Mouse (Mus musculus) CH12.LX (cell line): ENCODE measurements around the gene Ccnt1. TPM values are rescaled to one million over a fixed set of nuclear protein-coding genes. Genes with fewer than 3 reads are reported as not detected.
A peak's percentile ranks its signal among the peaks of the same experiment; 100 is the strongest.

ENCODE experiments used
- DNase-seq: peaks from one replicate; pipeline ENCODE4 v3.0.0-alpha.2; 2013; ENCODE audit errors: extremely low read depth
- H3K27ac ChIP-seq: 2 replicates; pipeline ENCODE4 v1.5.1; 2012; ENCODE audit warnings: low read depth, mild to moderate bottlenecking, control low read depth, moderate library complexity; ENCODE audit not compliant: insufficient read depth
- H3K27me3 ChIP-seq: replicated peaks from 2 replicates; pipeline ENCODE3; 2012; ENCODE audit warnings: inconsistent platforms
- H3K36me3 ChIP-seq, 2 experiments: replicated peaks in 1 of 2; 2 replicates each; pipeline versions ENCODE3 to v1.6.1; 2012; ENCODE audit warnings: inconsistent platforms in 1 of 2, low read length in 1 of 2, mild to moderate bottlenecking in 1 of 2, mixed read lengths in 1 of 2, moderate library complexity in 1 of 2; ENCODE audit not compliant: control insufficient read depth in 1 of 2, insufficient read depth in 1 of 2
- H3K4me1 ChIP-seq, 2 experiments: 2 replicates each; pipeline ENCODE4 v1.6.1; 2012; ENCODE audit warnings: inconsistent platforms in 1 of 2, moderate library complexity in 1 of 2; ENCODE audit not compliant: insufficient read depth in 2 of 2, control insufficient read depth in 1 of 2
- H3K4me2 ChIP-seq: 2 replicates; pipeline ENCODE4 v1.6.1; 2012; ENCODE audit warnings: low read depth, mild to moderate bottlenecking, control low read depth; ENCODE audit not compliant: poor library complexity, insufficient read depth, severe bottlenecking
- H3K4me3 ChIP-seq, 3 experiments: fragments of 150-350 bp in 1 of 3; sonication (generic) in 1 of 3; replicated peaks in 1 of 3; 2 replicates each; pipeline versions ENCODE3 to v1.5.1; 2011 to 2012; ENCODE audit warnings: low read depth in 2 of 3, low read length in 2 of 3, mild to moderate bottlenecking in 2 of 3, moderate library complexity in 2 of 3, control low read depth in 1 of 3, improper control_type of control experiment in 1 of 3, inconsistent platforms in 1 of 3, mixed read lengths in 1 of 3; ENCODE audit not compliant: poor library complexity in 1 of 3
- H3K79me2 ChIP-seq: replicated peaks from 2 replicates; pipeline ENCODE4 v1.6.1; 2012; ENCODE audit warnings: mild to moderate bottlenecking, moderate library complexity; ENCODE audit not compliant: control insufficient read depth, poor library complexity, insufficient read depth, severe bottlenecking; ENCODE audit errors: extremely low read depth
- H3K9ac ChIP-seq: 2 replicates; pipeline ENCODE4 v1.6.1; 2012; ENCODE audit warnings: low read depth, mild to moderate bottlenecking, control low read depth, moderate library complexity; ENCODE audit not compliant: insufficient read depth
- H3K9me3 ChIP-seq: replicated peaks from 2 replicates; pipeline ENCODE3; 2012; ENCODE audit warnings: low read length, inconsistent platforms, mixed read lengths
- CHD2 ChIP-seq: IDR thresholded peaks from 2 replicates; pipeline ENCODE4 v1.6.1; 2011; ENCODE audit warnings: low read length, improper control_type of control experiment
- CTCF ChIP-seq, 2 experiments: IDR thresholded peaks in 1 of 2; conservative IDR thresholded peaks in 1 of 2; 2 replicates each; pipeline ENCODE4 v1.5.1; 2011 to 2012; ENCODE audit warnings: low read depth in 2 of 2, low read length in 2 of 2, improper control_type of control experiment in 1 of 2, inconsistent platforms in 1 of 2, mild to moderate bottlenecking in 1 of 2, moderate library complexity in 1 of 2
- E2F4 ChIP-seq: IDR thresholded peaks from 2 replicates; pipeline ENCODE4 v1.6.1; 2011; ENCODE audit warnings: low read depth, low read length, improper control_type of control experiment; ENCODE audit not compliant: insufficient replicate concordance
- HCFC1 ChIP-seq: IDR thresholded peaks from 2 replicates; pipeline ENCODE4 v1.6.1; 2012; ENCODE audit warnings: low read depth, mild to moderate bottlenecking, inconsistent platforms, low read length, improper control_type of control experiment
- JUN ChIP-seq: IDR thresholded peaks from 2 replicates; pipeline ENCODE4 v1.6.1; 2011; ENCODE audit warnings: low read depth, mild to moderate bottlenecking, low read length, improper control_type of control experiment, moderate library complexity; ENCODE audit not compliant: insufficient read depth
- JUND ChIP-seq: conservative IDR thresholded peaks from 2 replicates; pipeline ENCODE4 v1.6.1; 2011; ENCODE audit warnings: low read depth, low read length, improper control_type of control experiment
- MAFK ChIP-seq: IDR thresholded peaks from 2 replicates; pipeline ENCODE4 v1.6.1; 2011; ENCODE audit warnings: low read length, improper control_type of control experiment; ENCODE audit not compliant: insufficient replicate concordance
- MAZ ChIP-seq: IDR thresholded peaks from 2 replicates; pipeline ENCODE4 v1.6.1; 2012; ENCODE audit warnings: low read depth, mild to moderate bottlenecking, inconsistent platforms, low read length, improper control_type of control experiment, moderate library complexity
- MXI1 ChIP-seq: IDR thresholded peaks from 2 replicates; pipeline ENCODE4 v1.6.1; 2011; ENCODE audit warnings: mild to moderate bottlenecking, low read depth, low read length, improper control_type of control experiment
- MYC ChIP-seq: IDR thresholded peaks from 2 replicates; pipeline ENCODE4 v1.6.1; 2011; ENCODE audit warnings: low read depth, mild to moderate bottlenecking, improper control_type of control experiment, low read length
- NRF1 ChIP-seq: IDR thresholded peaks from 2 replicates; pipeline ENCODE4 v1.6.1; 2014; ENCODE audit warnings: low read depth, mild to moderate bottlenecking, inconsistent platforms, low read length, improper control_type of control experiment, moderate library complexity
- PAX5 ChIP-seq: IDR thresholded peaks from 2 replicates; pipeline ENCODE4 v1.6.1; 2012; ENCODE audit warnings: low read length, inconsistent platforms, mixed read lengths
- POLR2A ChIP-seq: IDR thresholded peaks from 2 replicates; pipeline ENCODE4 v1.6.1; 2011; ENCODE audit warnings: low read depth, mild to moderate bottlenecking, improper control_type of control experiment, low read length
- RAD21 ChIP-seq: IDR thresholded peaks from 2 replicates; pipeline ENCODE4 v1.6.1; 2011; ENCODE audit warnings: low read depth, mild to moderate bottlenecking, low read length, improper control_type of control experiment, moderate library complexity
- SIN3A ChIP-seq: IDR thresholded peaks from 2 replicates; pipeline ENCODE4 v1.6.1; 2012; ENCODE audit warnings: low read length, improper control_type of control experiment, inconsistent platforms
- TBP ChIP-seq: conservative IDR thresholded peaks from 2 replicates; pipeline ENCODE4 v1.6.1; 2011; ENCODE audit warnings: low read depth, low read length, improper control_type of control experiment
- UBTF ChIP-seq: IDR thresholded peaks from 2 replicates; pipeline ENCODE4 v1.6.1; 2012; ENCODE audit warnings: low read depth, mild to moderate bottlenecking, inconsistent platforms, low read length, improper control_type of control experiment, moderate library complexity
- USF2 ChIP-seq: conservative IDR thresholded peaks from 2 replicates; pipeline ENCODE4 v1.6.1; 2011; ENCODE audit warnings: low read depth, low read length, improper control_type of control experiment
- ZKSCAN1 ChIP-seq: IDR thresholded peaks from 2 replicates; pipeline ENCODE4 v1.6.1; 2012; ENCODE audit warnings: low read depth, inconsistent platforms, low read length, improper control_type of control experiment, borderline replicate concordance
- ZMIZ1 ChIP-seq: IDR thresholded peaks from 2 replicates; pipeline ENCODE4 v1.6.1; 2012; ENCODE audit warnings: low read depth, mild to moderate bottlenecking, inconsistent platforms, low read length, improper control_type of control experiment
- ZNF384 ChIP-seq: IDR thresholded peaks from 2 replicates; pipeline ENCODE4 v1.6.1; 2012; ENCODE audit warnings: low read depth, low read length, improper control_type of control experiment, inconsistent platforms
- dilution Hi-C: fragments of 300-500 bp; cut with MboI; formaldehyde crosslinking; loops from 2 replicates; pipeline ENCODE4 v1.14.3; 2020; ENCODE audit warnings: low sequenced_read_pairs; ENCODE audit not compliant: extremely low pct_unique_long_range_greater_than_20kb, extremely low pct_ligation_motif_present
- in situ Hi-C: fragments of 300-500 bp; cut with MboI; formaldehyde crosslinking; loops from 3 replicates; pipeline ENCODE4 v1.14.3; 2019; ENCODE audit warnings: low sequenced_read_pairs, low pct_ligation_motif_present, low pct_unique_long_range_greater_than_20kb, mixed read lengths
- polyA plus RNA-seq: library from polyadenylated mRNA; unstranded; fragments of >175 nt; gene quantifications from 2 replicates; pipeline ENCODE4 v1.2.1, GENCODE M21; 2012; ENCODE audit warnings: low read depth; ENCODE audit not compliant: insufficient read length
- total RNA-seq, 2 experiments: library from RNA; depleted of rRNA; stranded (reverse); fragments of 300-350 nt in 1 of 2; fragments of >200 nt in 1 of 2; gene quantifications; 2 replicates each; pipeline ENCODE4 v1.2.3; 2012 to 2014

The Ccnt1 gene
- total and polyA plus RNA-seq, 3 experiments = 36.8 to 73.3 (median 41.3) TPM

GRCm38 (mm10) chr15:98569216-98569615, 1.5 kb downstream of the Ccnt1 start:
- dilution Hi-C loops (no loop called here), in situ Hi-C loops (loop anchor here (5.0 kb wide), 2 partner anchors 37 to 63 kb away; partner anchors contain the start of genes Cacnb3 and Kansl2)
- Histone ChIP-seq H3K27me3 (no peaks in the 10 kb centered on the region), H3K4me3 (peak overlapping the region in 2 of 3 experiments; percentile 56 to 93), H3K36me3 (peaks cover 2 to 22% of the 10 kb centered on the region in 2 experiments), H3K4me2 (peak overlapping the region; percentile 96), H3K9ac (peak overlapping the region; percentile 98), H3K4me1 (peaks cover 0 to 33% of the 10 kb centered on the region in 2 experiments; a peak in 2 of 4 replicates), H3K27ac (no peak overlapping the region), H3K9me3 (no peaks in the 10 kb centered on the region), H3K79me2 (peaks cover 40% of the 10 kb centered on the region)
- no peak for DNase-seq
- no peak for TF ChIP-seq HCFC1
- no peak for TF ChIP-seq CHD2

GRCm38 (mm10) chr15:98568256-98569033, 2.3 kb downstream of the Ccnt1 start:
- peak; percentile 34 for DNase-seq
- Histone ChIP-seq H3K4me1 (peaks cover 1 to 40% of the 10 kb centered on the region in 2 experiments), H3K27ac (peak overlapping the region; percentile 86), H3K4me3 (peak overlapping the region; percentile 56 to 93 (median 68)), H3K4me2 (peak overlapping the region; percentile 96), H3K36me3 (peaks cover 3 to 30% of the 10 kb centered on the region in 2 experiments), H3K9ac (peak overlapping the region; percentile 98), H3K9me3 (no peaks in the 10 kb centered on the region), H3K27me3 (no peaks in the 10 kb centered on the region), H3K79me2 (peaks cover 46% of the 10 kb centered on the region)
- dilution Hi-C loops (no loop called here), in situ Hi-C loops (loop anchor here (5.0 kb wide), 2 partner anchors 36 to 64 kb away; partner anchors contain the start of genes Cacnb3 and Kansl2)
- TF ChIP-seq MAZ (peak; percentile 1; the same call in 1 of the 2 replicates), MYC (no peak)

GRCm38 (mm10) chr15:98567278-98568134, 3.2 kb downstream of the Ccnt1 start:
- dilution Hi-C loops (no loop called here), in situ Hi-C loops (loop anchor here (5.0 kb wide), 2 partner anchors 35 to 65 kb away; partner anchors contain the start of genes Cacnb3 and Kansl2)
- H3K27ac ChIP-seq = peak overlapping the region; percentile 90
- H3K4me2 ChIP-seq = no peak overlapping the region
- peak overlapping the region; percentile 85 to 99 (median 93) for H3K4me3 ChIP-seq
- no peaks in the 10 kb centered on the region for H3K27me3 ChIP-seq
- peaks cover 3 to 45% of the 10 kb centered on the region in 2 experiments for H3K4me1 ChIP-seq
- peak; percentile 100 for DNase-seq
- peak overlapping the region; percentile 98 for H3K9ac ChIP-seq
- H3K36me3 ChIP-seq = peaks cover 7 to 39% of the 10 kb centered on the region in 2 experiments
- H3K9me3 ChIP-seq = no peaks in the 10 kb centered on the region
- H3K79me2 ChIP-seq = peaks cover 55% of the 10 kb centered on the region
- TF ChIP-seq USF2 (peak; percentile 73), MXI1 (no peak; the same call in 1 of the 2 replicates), POLR2A (peak; percentile 99), NRF1 (peak; percentile 53; the same call in 1 of the 2 replicates), JUND (no peak), MAFK (no peak), RAD21 (no peak), PAX5 (no peak), ZNF384 (no peak), TBP (peak; percentile 94), JUN (no peak), CTCF (conservative IDR thresholded peaks at IDR 0.05 in 1 of 2, IDR thresholded peaks at IDR 0.05 in 1 of 2; ENCODE audit: low read depth in 2 of 2, low read length in 2 of 2) (no peak), E2F4 (no peak), UBTF (0 out of 2 replicates have a peak, but pooled peaks have one; percentile 58), ZKSCAN1 (no peak), SIN3A (peak; percentile 54), ZMIZ1 (peak; percentile 97)
